Mouse (Mus musculus) mammary gland, adult 2 months (tissue): ENCODE results near the gene Frmpd3. TPM values are rescaled to one million over a fixed set of nuclear protein-coding genes. Genes with fewer than 3 reads are reported as not detected.

Experiments used
- polyA plus RNA-seq: library from polyadenylated mRNA; depleted of rRNA; stranded (reverse); fragments of >200 nt; gene quantifications from 2 replicates; pipeline ENCODE4 v1.2.3, GENCODE M21; 2012; ENCODE audit warnings: low replicate concordance; rRNA removed

Frmpd3 gene
- 0.07 and 0.12 TPM in 2 replicates for polyA plus RNA-seq

GRCm38 (mm10) chrX:140341656-140342392 is at the start of gene Frmpd3:
Frmpd3 (plus strand) TSS chrX:140342263.

GRCm38 (mm10) chrX:140456279-140456731 is 114.2 kb downstream of the Frmpd3 start, which contains the start of gene Prps1:
Prps1 (plus strand) TSS chrX:140456613.

Other genes with a start within 250 kb of the Frmpd3 start
- gene Prps1, start 114.3 kb downstream of the Frmpd3 start, polyA plus RNA-seq, result 10.2 and 30.5 TPM in 2 replicates